Mouse (Mus musculus): ENCODE measurements around the gene Ano1. TPM values are rescaled to one million over a fixed set of nuclear protein-coding genes. Genes with fewer than 3 reads are reported as not detected.

Ano1 gene
- total and polyA plus RNA-seq, 3 experiments = 0.04 TPM; not detected in 2

- no peak for DNase-seq (ENCODE audit: low read depth, low spot score)
- H3K4me1 ChIP-seq (ENCODE audit: control insufficient read depth in 1 of 2, insufficient read depth in 2 of 2, low read length in 2 of 2) = no peaks in the 10 kb centered on the region
- H3K9ac ChIP-seq (ENCODE audit: control insufficient read depth, low read depth, low read length, poor library complexity, severe bottlenecking) = no peak overlapping the region
- no peaks in the 10 kb centered on the region for H3K27me3 ChIP-seq (ENCODE audit: control insufficient read depth in 1 of 2, insufficient read depth in 2 of 2, low read length in 2 of 2)
- H3K36me3 ChIP-seq (ENCODE audit: control insufficient read depth in 1 of 2, insufficient read depth in 2 of 2, low read length in 2 of 2) = no peaks in the 10 kb centered on the region
- no peak overlapping the region for H3K27ac ChIP-seq (ENCODE audit: control insufficient read depth, low read depth, low read length)
- no peaks in the 10 kb centered on the region for H3K79me2 ChIP-seq (ENCODE audit: control insufficient read depth, insufficient read depth, low read length, poor library complexity)
- no peak for TF ChIP-seq CHD1 (IDR thresholded peaks at IDR 0.05; ENCODE audit: low read depth, low read length)
- no peak for TF ChIP-seq USF1 (IDR thresholded peaks at IDR 0.05; ENCODE audit: low read depth, low read length)
- TF ChIP-seq TAL1 (IDR thresholded peaks at IDR 0.05; ENCODE audit: low read length) = no peak
- no peak for TF ChIP-seq MAZ (IDR thresholded peaks at IDR 0.05; ENCODE audit: low read depth, low read length)
- TF ChIP-seq USF2 (IDR thresholded peaks at IDR 0.05; ENCODE audit: borderline replicate concordance in 1 of 2, insufficient read depth in 1 of 2, low read depth in 1 of 2, low read length in 2 of 2) = no peak
- TF ChIP-seq SIN3A (IDR thresholded peaks at IDR 0.05; ENCODE audit: low read length) = no peak
- TF ChIP-seq MYB (IDR thresholded peaks at IDR 0.05; ENCODE audit: low read depth, low read length) = no peak
- TF ChIP-seq ELF1 (IDR thresholded peaks at IDR 0.05; ENCODE audit: low read depth, low read length) = no peak
- TF ChIP-seq POLR2AphosphoS2 (IDR thresholded peaks at IDR 0.05; ENCODE audit: low read length) = no peak
- no peak for TF ChIP-seq E2F4 (IDR thresholded peaks at IDR 0.05; ENCODE audit: borderline replicate concordance, low read depth, low read length)
- no peak for TF ChIP-seq ZC3H11A (IDR thresholded peaks at IDR 0.05; ENCODE audit: low read depth, low read length)
- no peak for TF ChIP-seq TBP (IDR thresholded peaks at IDR 0.05; ENCODE audit: low read depth, low read length)
- no peak for TF ChIP-seq ZKSCAN1 (IDR thresholded peaks at IDR 0.05; ENCODE audit: low read depth, low read length)
- TF ChIP-seq NELFE (IDR thresholded peaks at IDR 0.05; ENCODE audit: low read depth, low read length) = no peak
- TF ChIP-seq NRF1 (IDR thresholded peaks at IDR 0.05; ENCODE audit: insufficient read depth, low read depth, low read length, poor library complexity, severe bottlenecking) = no peak
- no peak for TF ChIP-seq JUND (IDR thresholded peaks at IDR 0.05; ENCODE audit: low read depth, low read length)
- no peak for TF ChIP-seq EP300 (IDR thresholded peaks at IDR 0.05; ENCODE audit: low read depth in 1 of 2, low read length in 2 of 2)
- H3K9me3 ChIP-seq (replicated peaks; ENCODE audit: insufficient read depth, low read length) = no peaks in the 10 kb centered on the region
- H3K4me3 ChIP-seq (ENCODE audit: control insufficient read depth in 1 of 2, insufficient read depth in 1 of 2, low read depth in 2 of 2, low read length in 2 of 2) = no peak overlapping the region
Measured at GRCm38 (mm10) chr7:144634875-144635274, 116.9 kb downstream of the Ano1 start.

- no peak for DNase-seq (ENCODE audit: low read depth, low spot score)
- H3K4me3 ChIP-seq (ENCODE audit: control insufficient read depth in 1 of 2, insufficient read depth in 1 of 2, low read depth in 2 of 2, low read length in 2 of 2) = no peak overlapping the region
- H3K9ac ChIP-seq (ENCODE audit: control insufficient read depth, low read depth, low read length, poor library complexity, severe bottlenecking) = no peak overlapping the region
- H3K27ac ChIP-seq (ENCODE audit: control insufficient read depth, low read depth, low read length) = no peak overlapping the region
- H3K4me1 ChIP-seq (ENCODE audit: control insufficient read depth in 1 of 2, insufficient read depth in 2 of 2, low read length in 2 of 2) = no peaks in the 10 kb centered on the region
- no peaks in the 10 kb centered on the region for H3K79me2 ChIP-seq (ENCODE audit: control insufficient read depth, insufficient read depth, low read length, poor library complexity)
- no peaks in the 10 kb centered on the region for H3K27me3 ChIP-seq (ENCODE audit: control insufficient read depth in 1 of 2, insufficient read depth in 2 of 2, low read length in 2 of 2)
- H3K36me3 ChIP-seq (ENCODE audit: control insufficient read depth in 1 of 2, insufficient read depth in 2 of 2, low read length in 2 of 2) = no peaks in the 10 kb centered on the region
- TF ChIP-seq CTCF (IDR thresholded peaks at IDR 0.05 in 2 of 3, conservative IDR thresholded peaks at IDR 0.05 in 1 of 3; ENCODE audit: control insufficient read depth in 1 of 3, insufficient read depth in 1 of 3, low read depth in 2 of 3, low read length in 3 of 3, poor library complexity in 1 of 3, severe bottlenecking in 1 of 3) = no peak
- no peak for TF ChIP-seq E2F4 (IDR thresholded peaks at IDR 0.05; ENCODE audit: borderline replicate concordance, low read depth, low read length)
- no peak for TF ChIP-seq KAT2A (conservative IDR thresholded peaks at IDR 0.05; ENCODE audit: low read depth, low read length)
- no peak for TF ChIP-seq ZC3H11A (IDR thresholded peaks at IDR 0.05; ENCODE audit: low read depth, low read length)
- no peak for TF ChIP-seq EP300 (IDR thresholded peaks at IDR 0.05; ENCODE audit: low read depth in 1 of 2, low read length in 2 of 2)
- TF ChIP-seq MXI1 (IDR thresholded peaks at IDR 0.05; ENCODE audit: low read depth, low read length) = no peak
- TF ChIP-seq GABPA (IDR thresholded peaks at IDR 0.05; ENCODE audit: low read depth, low read length) = no peak
- TF ChIP-seq RCOR1 (IDR thresholded peaks at IDR 0.05; ENCODE audit: low read depth, low read length) = no peak
- no peak for TF ChIP-seq CHD1 (IDR thresholded peaks at IDR 0.05; ENCODE audit: low read depth, low read length)
- TF ChIP-seq ETS1 (IDR thresholded peaks at IDR 0.05; ENCODE audit: low read depth, low read length) = no peak
- TF ChIP-seq MYB (IDR thresholded peaks at IDR 0.05; ENCODE audit: low read depth, low read length) = no peak
- H3K9me3 ChIP-seq (replicated peaks; ENCODE audit: insufficient read depth, low read length) = no peaks in the 10 kb centered on the region
Measured at GRCm38 (mm10) chr7:144634450-144634849, 117.3 kb downstream of the Ano1 start.
